Mouse (Mus musculus): ENCODE results near the gene Efcab8. TPM values are rescaled to one million over a fixed set of nuclear protein-coding genes. Genes with fewer than 3 reads are reported as not detected.
A peak's percentile ranks its signal among the peaks of the same experiment; 100 is the strongest.

The Efcab8 gene
- 0.09 and 0.15 TPM in 2 replicates for polyA plus RNA-seq (2015; fragmentation: Nextera tagmentation; extraction: Ambion mirVana)

DNA sequence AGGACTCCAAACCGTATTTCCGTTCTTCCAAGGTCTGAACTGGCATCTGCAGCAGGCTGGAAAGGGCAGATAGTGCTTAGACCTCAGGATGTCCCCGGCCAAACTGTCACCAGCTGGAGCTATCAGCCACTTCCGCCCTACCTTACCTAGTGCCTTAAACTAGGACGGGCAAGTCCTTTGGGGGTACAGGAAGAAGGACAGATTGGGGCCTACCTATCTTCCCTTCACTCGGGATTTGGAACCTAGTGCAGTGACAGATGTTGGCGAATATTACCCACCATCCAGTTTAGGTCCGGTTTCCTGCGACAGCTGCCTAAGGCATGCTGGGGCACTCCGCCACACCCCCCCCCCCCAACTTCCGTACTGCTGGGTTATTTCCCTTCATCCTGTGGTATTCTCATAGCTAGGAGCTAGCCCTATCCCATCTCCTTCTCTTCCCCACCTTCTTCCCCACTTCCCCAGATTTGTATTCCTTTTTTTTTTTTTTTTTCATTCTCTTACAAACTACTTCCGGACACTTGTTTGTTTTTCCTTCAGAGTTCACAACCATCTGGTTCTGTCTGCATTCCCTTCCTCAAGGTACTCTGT lies at the start of gene Efcab8:
Efcab8 (plus strand) TSS at position 538 of the 588 bp plus-strand sequence.
- H3K36me3 ChIP-seq, result no peaks in the 10 kb centered on the region
- H3K9me3 ChIP-seq, result no peaks in the 10 kb centered on the region
- H3K4me1 ChIP-seq, result peaks cover 12% of the 10 kb centered on the region; the same call in 1 of the 2 replicates
- no peaks in the 10 kb centered on the region for H3K27me3 ChIP-seq
- WGBS, result 45% methylated on average over 11 of the region's 12 CpGs
- 0 out of 2 replicates have a peak, but pooled peaks have one; percentile 30 for ATAC-seq (ENCODE audit: low FRiP score, low read depth)
- H3K27ac ChIP-seq, result no peak within 1 kb of the TSS
- peak within 1 kb of the TSS; percentile 72 for H3K4me2 ChIP-seq (replicated peaks)
- H3K4me3 ChIP-seq, result peak within 1 kb of the TSS; percentile 37
- peak within 1 kb of the TSS; percentile 21; the same call in 1 of the 2 replicates for H3K9ac ChIP-seq

DNA sequence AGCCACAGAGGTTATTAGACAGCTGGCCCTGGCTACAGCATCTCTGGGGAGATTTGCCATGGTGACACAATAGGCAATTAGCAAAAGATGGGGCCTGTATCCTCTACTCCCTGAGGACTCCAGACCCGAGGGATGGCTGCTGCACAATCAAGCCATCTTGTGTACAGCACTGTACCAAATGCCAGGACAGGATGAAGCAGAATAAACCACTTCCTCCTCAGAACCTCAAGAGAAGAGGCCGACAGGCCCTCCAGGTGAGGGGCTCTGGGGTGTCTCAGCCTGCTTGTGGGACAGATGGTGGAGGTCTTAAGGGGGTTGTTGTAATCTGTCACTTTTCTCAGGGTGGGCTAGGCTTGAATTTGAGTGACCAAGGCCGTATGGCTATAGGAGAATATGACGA lies 45.7 kb upstream of the Efcab8 start:
- Histone ChIP-seq H3K9ac (no peak overlapping the region), H3K9me3 (no peaks in the 10 kb centered on the region), H3K27ac (no peak overlapping the region), H3K4me3 (no peak overlapping the region), H3K36me3 (no peaks in the 10 kb centered on the region), H3K27me3 (no peaks in the 10 kb centered on the region), H3K4me1 (no peaks in the 10 kb centered on the region), H3K4me2 (replicated peaks) (no peak overlapping the region)
- ATAC-seq (ENCODE audit: low FRiP score, low read depth), result no peak
- 74% methylated on average over 4 of the region's 4 CpGs for WGBS

DNA sequence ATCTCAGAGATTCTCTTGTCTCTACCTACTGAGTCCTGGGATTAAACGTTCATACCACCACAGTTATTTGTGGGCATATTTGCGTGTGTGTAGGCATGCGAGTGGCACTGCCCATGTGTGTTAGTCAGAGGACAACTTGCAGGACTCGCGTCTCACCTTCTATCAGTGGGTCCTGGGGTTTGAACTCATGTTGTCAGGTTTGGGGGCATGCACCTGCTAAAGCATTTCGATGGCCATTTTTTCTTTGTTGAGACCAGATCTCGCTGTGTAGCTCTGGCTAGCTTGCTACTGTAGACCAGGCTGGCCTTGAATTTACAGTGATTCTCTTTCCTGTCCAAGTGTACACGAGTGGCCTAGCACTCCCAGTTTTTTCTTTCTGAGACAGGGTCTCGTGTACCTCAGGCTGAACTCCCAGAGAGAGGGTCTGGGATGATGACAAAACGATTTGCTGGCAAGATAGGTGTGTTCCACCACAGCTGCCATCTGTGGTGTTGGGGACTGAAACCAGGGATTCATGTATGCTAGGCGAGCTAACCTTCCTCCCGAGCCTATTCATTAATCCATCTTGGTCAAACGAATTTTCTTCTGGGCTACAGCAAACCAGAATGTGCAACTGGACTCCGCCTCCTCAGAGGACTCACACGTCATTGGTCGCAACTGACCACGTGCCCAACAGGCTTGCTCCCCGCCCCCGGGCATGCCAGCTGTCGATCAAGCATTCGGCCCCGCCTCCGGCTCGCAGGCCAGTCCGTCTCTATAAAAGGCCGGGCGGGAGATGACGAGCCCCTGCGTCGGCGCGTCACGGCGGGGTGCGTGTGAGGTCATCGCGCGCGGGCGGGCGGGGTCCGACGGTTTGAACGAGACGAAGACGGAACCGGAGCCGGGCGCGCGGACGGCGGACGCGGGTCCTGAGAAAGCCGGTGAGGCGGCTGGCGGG lies 39.0 kb upstream of the Efcab8 start, which contains the start of gene Mapre1:
Mapre1 (plus strand) TSS at position 775 of the 937 bp plus-strand sequence.
- Histone ChIP-seq H3K27ac (peak within 1 kb of the TSS; percentile 86), H3K27me3 (no peaks in the 10 kb centered on the region), H3K4me1 (peaks cover 34% of the 10 kb centered on the region), H3K36me3 (no peaks in the 10 kb centered on the region), H3K9me3 (no peaks in the 10 kb centered on the region), H3K4me3 (peak within 1 kb of the TSS; percentile 82), H3K4me2 (replicated peaks) (peak within 1 kb of the TSS; percentile 84), H3K9ac (peak within 1 kb of the TSS; percentile 86)
- WGBS, result 10% methylated on average over 58 of the region's 58 CpGs
- peak; percentile 97 for ATAC-seq (ENCODE audit: low FRiP score, low read depth)

DNA sequence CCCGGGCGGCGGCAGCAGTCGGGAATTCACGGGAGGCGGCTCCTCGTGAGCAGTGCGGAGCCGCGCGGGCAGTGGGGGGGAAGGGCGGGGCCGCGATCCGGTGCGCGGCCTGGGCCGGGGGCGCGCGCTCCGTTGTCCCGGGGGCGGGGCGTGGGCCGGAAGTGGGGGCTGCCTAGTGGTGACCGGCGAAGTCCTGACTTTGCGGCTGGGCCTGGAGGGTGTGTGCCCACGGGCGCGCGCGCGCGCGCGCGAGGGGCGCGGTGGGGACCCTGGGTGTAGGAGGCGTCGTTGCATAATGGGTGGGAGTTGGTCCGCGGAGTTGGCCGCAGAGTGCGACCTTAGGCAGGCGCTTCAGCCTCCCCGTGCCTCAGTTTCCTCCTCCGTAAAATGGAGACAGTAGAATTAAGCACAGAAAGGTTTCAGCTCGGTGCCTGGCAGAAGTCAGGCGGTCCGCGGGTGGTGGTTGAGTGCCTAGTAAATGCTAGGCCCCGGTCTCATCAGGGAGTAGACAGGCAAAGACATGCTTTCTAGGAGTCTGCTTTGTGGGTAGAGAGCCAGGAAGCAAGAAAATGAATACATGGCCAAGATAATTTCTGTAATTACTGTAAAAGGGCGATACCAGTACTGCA lies 38.2 kb upstream of the Efcab8 start:
- H3K9me3 ChIP-seq, result no peaks in the 10 kb centered on the region
- H3K4me2 ChIP-seq (replicated peaks), result peak overlapping the region; percentile 84
- H3K27me3 ChIP-seq, result no peaks in the 10 kb centered on the region
- peaks cover 41% of the 10 kb centered on the region for H3K4me1 ChIP-seq
- 0% methylated on average over 39 of the region's 56 CpGs for WGBS
- peak overlapping the region; percentile 86 for H3K27ac ChIP-seq
- peak overlapping the region; percentile 82 for H3K4me3 ChIP-seq
- peak overlapping the region; percentile 86 for H3K9ac ChIP-seq
- peaks cover 7% of the 10 kb centered on the region for H3K36me3 ChIP-seq
- peak; percentile 89 for ATAC-seq (ENCODE audit: low FRiP score, low read depth)

DNA sequence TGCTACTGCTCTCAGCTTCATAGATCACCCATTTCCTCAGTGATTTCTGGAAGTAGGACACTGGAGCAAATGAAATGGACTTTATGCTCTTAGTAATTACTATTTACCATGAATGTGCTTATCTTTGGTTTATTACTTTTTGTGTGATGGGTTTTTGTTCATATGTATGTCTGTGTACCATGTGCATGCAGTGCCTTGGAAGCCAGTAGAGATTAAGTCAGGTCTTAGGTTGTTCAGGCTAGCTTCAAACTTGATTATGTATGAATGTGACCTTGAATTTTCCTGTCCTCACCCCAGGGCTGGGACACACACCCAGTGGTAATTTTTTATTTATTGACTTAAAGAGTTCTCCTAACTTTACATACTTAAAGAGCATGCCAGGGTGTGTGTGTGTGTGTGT lies 31.7 kb upstream of the Efcab8 start:
- Histone ChIP-seq H3K4me3 (no peak overlapping the region), H3K9me3 (no peaks in the 10 kb centered on the region), H3K4me2 (replicated peaks) (no peak overlapping the region), H3K27ac (no peak overlapping the region), H3K36me3 (peaks cover 50% of the 10 kb centered on the region), H3K9ac (no peak overlapping the region), H3K27me3 (no peaks in the 10 kb centered on the region), H3K4me1 (peaks cover 29% of the 10 kb centered on the region)
- ATAC-seq (ENCODE audit: low FRiP score, low read depth), result no peak

DNA sequence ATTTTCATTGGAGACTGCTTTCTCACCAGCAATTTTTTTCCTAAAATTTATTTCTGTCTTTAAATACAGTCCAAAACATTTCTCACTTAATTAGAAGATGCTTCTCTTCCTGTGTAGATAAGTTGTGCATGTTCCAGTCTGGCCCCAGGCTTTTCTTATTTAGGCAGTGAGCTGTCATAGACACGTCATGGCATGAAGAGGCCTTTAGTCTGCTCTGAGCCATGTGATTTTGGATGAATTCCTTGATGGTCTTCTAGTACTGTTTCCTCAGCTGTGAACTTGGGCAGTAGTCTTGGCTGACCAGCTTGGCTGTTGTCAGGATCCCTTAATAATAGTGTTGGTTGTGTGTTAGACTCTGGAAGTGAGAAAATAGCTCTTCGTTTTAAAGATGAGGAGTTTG lies 29.4 kb upstream of the Efcab8 start:
- Histone ChIP-seq H3K27ac (no peak overlapping the region), H3K36me3 (peaks cover 56% of the 10 kb centered on the region), H3K4me2 (replicated peaks) (no peak overlapping the region), H3K9ac (no peak overlapping the region), H3K27me3 (no peaks in the 10 kb centered on the region), H3K4me3 (no peak overlapping the region), H3K4me1 (peaks cover 13% of the 10 kb centered on the region), H3K9me3 (no peaks in the 10 kb centered on the region)
- no peak for ATAC-seq (ENCODE audit: low FRiP score, low read depth)
- WGBS, result 79% methylated on average over 2 of the region's 2 CpGs

DNA sequence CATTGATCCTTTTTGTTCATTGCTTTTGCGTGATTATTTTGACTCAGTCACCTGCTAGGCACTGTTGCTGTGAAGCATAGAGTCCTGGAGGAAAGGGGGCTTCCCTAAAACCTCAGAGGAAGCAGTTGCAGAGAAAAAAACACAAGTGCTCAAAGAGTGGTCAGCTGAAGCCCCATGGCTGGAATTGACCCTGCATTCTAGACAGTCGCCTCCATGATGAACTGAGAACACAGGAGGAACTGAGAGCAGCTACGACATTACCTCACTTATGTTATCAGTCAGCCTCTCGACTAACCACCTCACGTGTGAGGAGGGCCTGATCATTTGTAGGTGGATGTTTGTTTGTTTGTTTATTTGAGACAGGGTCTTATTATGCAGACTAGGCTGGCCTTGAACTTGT lies 17.6 kb upstream of the Efcab8 start:
- H3K27me3 ChIP-seq, result no peaks in the 10 kb centered on the region
- H3K4me1 ChIP-seq, result no peaks in the 10 kb centered on the region
- H3K9me3 ChIP-seq, result no peaks in the 10 kb centered on the region
- no peak overlapping the region for H3K27ac ChIP-seq
- 92% methylated on average over 5 of the region's 5 CpGs for WGBS
- no peak overlapping the region for H3K4me3 ChIP-seq
- no peak overlapping the region for H3K9ac ChIP-seq
- H3K4me2 ChIP-seq (replicated peaks), result no peak overlapping the region
- H3K36me3 ChIP-seq, result peaks cover 97% of the 10 kb centered on the region
- no peak for ATAC-seq (ENCODE audit: low FRiP score, low read depth)

DNA sequence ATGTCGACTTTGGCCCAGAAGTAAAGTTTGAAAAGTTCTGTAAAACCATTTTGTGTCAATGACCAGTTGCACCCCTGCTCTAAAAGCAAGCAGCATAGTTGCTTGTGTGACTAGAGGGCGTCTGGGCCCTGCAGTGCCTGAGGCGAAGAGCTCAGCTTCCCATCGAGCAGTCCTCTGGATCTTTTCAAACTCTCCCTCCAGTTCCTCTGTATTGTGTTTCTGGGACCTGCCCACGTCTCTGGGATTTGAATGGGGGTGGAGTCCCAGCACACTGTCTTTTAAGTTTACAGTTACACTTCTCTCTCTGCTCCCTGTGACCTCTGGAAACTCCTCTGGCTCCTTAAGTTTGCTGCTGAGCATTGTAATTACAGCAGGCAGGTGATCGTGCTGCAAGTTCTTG lies 12.2 kb upstream of the Efcab8 start:
- Histone ChIP-seq H3K9ac (no peak overlapping the region), H3K9me3 (no peaks in the 10 kb centered on the region), H3K36me3 (peaks cover 88% of the 10 kb centered on the region), H3K4me3 (no peak overlapping the region), H3K27me3 (no peaks in the 10 kb centered on the region), H3K4me1 (no peaks in the 10 kb centered on the region), H3K27ac (no peak overlapping the region), H3K4me2 (replicated peaks) (no peak overlapping the region)
- WGBS, result 68% methylated on average over 6 of the region's 6 CpGs
- ATAC-seq (ENCODE audit: low FRiP score, low read depth), result no peak

DNA sequence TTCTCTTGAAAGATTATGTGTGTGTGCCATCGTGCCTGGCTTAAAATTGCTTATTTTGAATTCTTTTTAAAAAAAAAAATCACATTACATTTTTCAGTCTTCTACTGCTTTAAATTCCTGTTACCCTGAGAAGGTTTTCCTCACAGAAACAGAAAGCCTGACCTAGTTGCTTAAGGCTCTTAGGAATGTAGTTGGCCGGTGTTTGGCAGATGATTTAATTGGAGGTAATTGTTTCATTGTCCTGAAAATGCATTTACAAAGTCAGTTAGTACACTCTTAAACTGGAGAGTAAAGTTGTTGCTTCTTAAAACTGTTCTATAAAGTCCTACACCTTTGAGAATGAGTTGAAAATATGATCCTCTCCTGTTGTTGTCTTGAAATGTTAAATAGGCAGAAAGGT lies 10.8 kb upstream of the Efcab8 start:
- no peak for ATAC-seq (ENCODE audit: low FRiP score, low read depth)
- H3K9me3 ChIP-seq, result no peaks in the 10 kb centered on the region
- no peak overlapping the region for H3K4me2 ChIP-seq (replicated peaks)
- no peak overlapping the region for H3K9ac ChIP-seq
- WGBS, result 91% methylated on average over 2 of the region's 2 CpGs
- no peak overlapping the region for H3K27ac ChIP-seq
- no peaks in the 10 kb centered on the region for H3K27me3 ChIP-seq
- no peak overlapping the region for H3K4me3 ChIP-seq
- no peaks in the 10 kb centered on the region for H3K4me1 ChIP-seq
- H3K36me3 ChIP-seq, result peaks cover 89% of the 10 kb centered on the region

DNA sequence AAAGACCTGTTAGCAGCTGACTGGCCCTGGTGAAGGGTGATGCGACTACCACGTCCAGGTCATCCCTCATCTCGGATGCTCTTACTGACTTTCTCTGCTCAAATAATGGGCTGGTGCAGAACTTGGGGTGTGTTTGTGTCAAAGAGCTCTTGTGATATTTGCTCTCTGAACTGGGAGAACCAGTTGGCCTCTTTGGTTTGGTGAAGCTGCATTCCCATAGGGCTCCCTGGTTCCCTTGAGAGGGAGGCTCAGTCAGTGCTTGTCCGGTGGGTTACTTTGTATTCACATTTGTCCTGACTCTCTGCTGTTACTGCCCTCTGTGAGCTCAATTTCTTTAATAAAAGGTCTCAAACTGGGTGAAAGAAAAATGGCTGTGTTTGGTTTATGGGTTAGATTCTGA lies 6.8 kb upstream of the Efcab8 start:
- Histone ChIP-seq H3K4me3 (no peak overlapping the region), H3K4me2 (replicated peaks) (no peak overlapping the region), H3K9me3 (no peaks in the 10 kb centered on the region), H3K36me3 (peaks cover 54% of the 10 kb centered on the region), H3K27me3 (no peaks in the 10 kb centered on the region), H3K4me1 (no peaks in the 10 kb centered on the region), H3K27ac (no peak overlapping the region), H3K9ac (no peak overlapping the region)
- no peak for ATAC-seq (ENCODE audit: low FRiP score, low read depth)
- WGBS, result 96% methylated on average over 4 of the region's 4 CpGs

DNA sequence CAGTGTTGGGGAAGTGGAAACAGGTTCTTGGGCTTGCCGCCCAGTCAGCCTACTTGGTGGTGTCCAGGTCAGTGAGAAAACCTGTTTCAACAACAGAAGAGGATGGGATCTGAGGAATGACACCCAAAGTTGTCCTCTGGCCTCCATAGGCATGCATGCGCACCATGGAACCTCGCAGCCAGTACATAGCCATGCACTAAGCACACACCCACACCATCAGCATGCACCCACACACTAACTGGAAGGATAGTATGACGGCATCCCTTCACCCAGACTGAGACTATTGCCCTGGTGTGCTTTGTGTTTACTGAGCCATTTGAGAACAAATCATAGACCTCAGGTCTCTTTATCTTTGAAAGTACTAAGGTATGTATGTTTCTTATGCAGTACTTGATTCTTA lies 4.3 kb upstream of the Efcab8 start:
- H3K27ac ChIP-seq, result no peak overlapping the region
- no peaks in the 10 kb centered on the region for H3K9me3 ChIP-seq
- H3K9ac ChIP-seq, result no peak overlapping the region
- H3K4me2 ChIP-seq (replicated peaks), result no peak overlapping the region
- H3K27me3 ChIP-seq, result no peaks in the 10 kb centered on the region
- H3K36me3 ChIP-seq, result peaks cover 34% of the 10 kb centered on the region
- no peak overlapping the region for H3K4me3 ChIP-seq
- 92% methylated on average over 4 of the region's 4 CpGs for WGBS
- ATAC-seq (ENCODE audit: low FRiP score, low read depth), result no peak
- H3K4me1 ChIP-seq, result peaks cover 12% of the 10 kb centered on the region; the same call in 1 of the 2 replicates

All from limb, embryonic 13.5 days (tissue).